Mouse (Mus musculus) liver, adult (tissue): ENCODE results near the gene Gm1110.

Experiments
- GATA4 ChIP-seq: IDR thresholded peaks from 2 replicates; pipeline ENCODE4 v1.6.1; 2014; ENCODE audit warnings: mild to moderate bottlenecking, low read length; ENCODE audit not compliant: insufficient replicate concordance

The Gm1110 gene

GRCm38 (mm10) chr9:26922909-26923526 lies at the start of gene Gm1110:
Gm1110 (minus strand) TSS chr9:26923111.
- no peak for TF ChIP-seq GATA4

GRCm38 (mm10) chr9:26947790-26948189 lies 24.9 kb upstream of the Gm1110 start:
- TF ChIP-seq GATA4: no peak

- TF ChIP-seq GATA4: no peak
Measured at GRCm38 (mm10) chr9:26924146-26924545, 1.2 kb upstream of the Gm1110 start.

- no peak for TF ChIP-seq GATA4
Measured at GRCm38 (mm10) chr9:26919778-26920177, 3.1 kb downstream of the Gm1110 start.

GRCm38 (mm10) chr9:26913150-26913549 lies 9.8 kb downstream of the Gm1110 start:
- TF ChIP-seq GATA4: no peak

- TF ChIP-seq GATA4: no peak
Measured at GRCm38 (mm10) chr9:26911251-26911650, 11.7 kb downstream of the Gm1110 start.

- no peak for TF ChIP-seq GATA4
Measured at GRCm38 (mm10) chr9:26860751-26861150, 62.2 kb downstream of the Gm1110 start, which contains the start of gene Glb1l3. Glb1l3 (minus strand) TSS chr9:26860890.

GRCm38 (mm10) chr9:26831089-26831488 lies 91.8 kb downstream of the Gm1110 start:
- TF ChIP-seq GATA4: no peak
